Mouse (Mus musculus): ENCODE data around the gene P4htm. TPM values are rescaled to one million over a fixed set of nuclear protein-coding genes. Genes with fewer than 3 reads are reported as not detected.
A peak's percentile ranks its signal among the peaks of the same experiment; 100 is the strongest.

P4htm gene
- total and polyA plus RNA-seq, 3 experiments: 14.2 to 21.0 (median 15.3) TPM

GRCm38 (mm10) chr9:108591462-108591861, 6.0 kb downstream of the P4htm start:
- Histone ChIP-seq H3K79me2 (replicated peaks; ENCODE audit: control insufficient read depth, insufficient read depth, low read length) (no peaks in the 10 kb centered on the region), H3K36me3 (ENCODE audit: control insufficient read depth, insufficient read depth, low read length) (no peaks in the 10 kb centered on the region), H3K4me1 (ENCODE audit: control insufficient read depth, insufficient read depth, low read length) (peaks cover 3% of the 10 kb centered on the region), H3K9ac (ENCODE audit: low read depth, low read length) (no peak overlapping the region), H3K27ac (no peak overlapping the region), H3K27me3 (ENCODE audit: control insufficient read depth, insufficient read depth, low read length) (no peaks in the 10 kb centered on the region), H3K4me3 (no peak overlapping the region)
- intact Hi-C loops (cut with DNase I): no loop called here
- DNase-seq: no peak
- WGBS: 78% methylated on average over 4 of the region's 4 CpGs
- TF ChIP-seq CTCF (IDR thresholded peaks at IDR 0.05) (no peak), EP300 (IDR thresholded peaks at IDR 0.05; ENCODE audit: insufficient read depth, low read depth, low read length) (no peak), POLR2A (IDR thresholded peaks at IDR 0.05; ENCODE audit: insufficient read depth, low read depth, low read length) (no peak)

GRCm38 (mm10) chr9:108589229-108589628, 8.2 kb downstream of the P4htm start:
- Histone ChIP-seq H3K4me3 (no peak overlapping the region), H3K79me2 (replicated peaks; ENCODE audit: control insufficient read depth, insufficient read depth, low read length) (no peaks in the 10 kb centered on the region), H3K27ac (no peak overlapping the region), H3K27me3 (ENCODE audit: control insufficient read depth, insufficient read depth, low read length) (no peaks in the 10 kb centered on the region), H3K4me1 (ENCODE audit: control insufficient read depth, insufficient read depth, low read length) (no peaks in the 10 kb centered on the region), H3K9ac (ENCODE audit: low read depth, low read length) (no peak overlapping the region), H3K36me3 (ENCODE audit: control insufficient read depth, insufficient read depth, low read length) (no peaks in the 10 kb centered on the region)
- DNase-seq: no peak
- TF ChIP-seq POLR2A (IDR thresholded peaks at IDR 0.05; ENCODE audit: insufficient read depth, low read depth, low read length) (no peak), CTCF (IDR thresholded peaks at IDR 0.05) (no peak), EP300 (IDR thresholded peaks at IDR 0.05; ENCODE audit: insufficient read depth, low read depth, low read length) (no peak)
- intact Hi-C loops (cut with DNase I): no loop called here
- WGBS: 78% methylated on average over 5 of the region's 5 CpGs

- H3K4me1 ChIP-seq (ENCODE audit: control insufficient read depth, insufficient read depth, low read length): no peaks in the 10 kb centered on the region
- 14% methylated on average over 14 of the region's 14 CpGs for WGBS
- peak overlapping the region; percentile 64 for H3K27ac ChIP-seq
- no peak overlapping the region for H3K9ac ChIP-seq (ENCODE audit: low read depth, low read length)
- H3K36me3 ChIP-seq (ENCODE audit: control insufficient read depth, insufficient read depth, low read length): no peaks in the 10 kb centered on the region
- peak; percentile 71 to 85 for DNase-seq
- no peak overlapping the region for H3K4me3 ChIP-seq
- H3K27me3 ChIP-seq (ENCODE audit: control insufficient read depth, insufficient read depth, low read length): no peaks in the 10 kb centered on the region
- no peaks in the 10 kb centered on the region for H3K79me2 ChIP-seq (replicated peaks; ENCODE audit: control insufficient read depth, insufficient read depth, low read length)
- TF ChIP-seq CTCF (IDR thresholded peaks at IDR 0.05) (no peak), POLR2A (IDR thresholded peaks at IDR 0.05; ENCODE audit: insufficient read depth, low read depth, low read length) (no peak), EP300 (IDR thresholded peaks at IDR 0.05; ENCODE audit: insufficient read depth, low read depth, low read length) (no peak)
- intact Hi-C loops (cut with DNase I): no loop called here
Observed at GRCm38 (mm10) chr9:108587571-108588180, 9.8 kb downstream of the P4htm start.

GRCm38 (mm10) chr9:108579344-108579690, 18.1 kb downstream of the P4htm start:
- intact Hi-C loops (cut with DNase I): loop anchor here (5.0 kb wide), 1 partner anchor 68 kb away; the partner anchor contains the start of gene Arih2
- Histone ChIP-seq H3K27me3 (ENCODE audit: control insufficient read depth, insufficient read depth, low read length) (no peaks in the 10 kb centered on the region), H3K79me2 (replicated peaks; ENCODE audit: control insufficient read depth, insufficient read depth, low read length) (no peaks in the 10 kb centered on the region), H3K4me1 (ENCODE audit: control insufficient read depth, insufficient read depth, low read length) (peaks cover 7% of the 10 kb centered on the region), H3K9ac (ENCODE audit: low read depth, low read length) (no peak overlapping the region; the same call in 1 of the 2 replicates), H3K27ac (peak overlapping the region; percentile 85), H3K4me3 (peak overlapping the region; percentile 66; the same call in 1 of the 2 replicates), H3K36me3 (ENCODE audit: control insufficient read depth, insufficient read depth, low read length) (no peaks in the 10 kb centered on the region)
- no peak for DNase-seq
- TF ChIP-seq EP300 (IDR thresholded peaks at IDR 0.05; ENCODE audit: insufficient read depth, low read depth, low read length) (no peak), CTCF (IDR thresholded peaks at IDR 0.05) (no peak), POLR2A (IDR thresholded peaks at IDR 0.05; ENCODE audit: insufficient read depth, low read depth, low read length) (no peak)
- WGBS: 54% methylated on average over 5 of the region's 5 CpGs

DNA sequence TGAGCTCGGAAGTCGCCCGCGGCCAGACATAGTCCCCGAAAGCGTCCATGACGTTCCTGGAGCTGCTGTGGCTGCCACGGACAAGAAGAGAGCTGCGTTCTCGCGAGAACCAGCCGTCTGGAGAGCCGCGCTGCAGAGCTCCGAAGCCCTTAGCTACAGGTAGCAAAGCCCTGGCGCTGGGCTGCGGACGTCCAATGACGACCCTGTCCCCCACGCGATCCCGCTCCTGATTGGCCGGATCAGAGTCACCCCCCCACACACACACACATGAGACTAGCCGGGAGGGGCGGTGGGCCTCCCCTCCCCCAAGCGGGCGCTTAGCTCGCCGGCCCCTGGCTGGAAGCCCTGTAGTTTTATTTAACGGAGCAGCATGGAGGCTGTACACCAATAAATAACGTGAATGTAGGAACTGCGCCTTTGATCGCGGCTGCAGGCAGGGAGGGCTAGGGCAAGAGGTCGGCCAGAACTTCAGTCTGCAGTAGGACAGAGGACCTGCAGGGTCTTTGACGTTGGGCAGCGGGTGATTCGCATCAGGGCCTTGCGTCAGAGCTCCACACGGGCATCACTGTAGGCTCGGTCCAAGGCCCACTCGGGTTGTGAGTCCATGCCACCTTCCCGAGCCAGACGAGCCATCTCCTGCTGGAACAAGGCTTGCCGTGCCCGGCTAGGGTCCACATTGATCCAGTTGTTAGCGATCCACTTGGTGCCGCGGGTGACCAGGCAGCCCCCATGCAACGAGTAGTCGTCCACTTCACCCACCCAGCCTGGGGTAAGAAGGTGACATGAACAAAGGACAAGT, 18.7 kb downstream of the P4htm start, which contains the start of gene Wdr6:
Gene Wdr6 (minus strand): TSS at position 195 of the 799 bp plus-strand sequence.
- H3K27ac ChIP-seq: peak within 1 kb of the TSS; percentile 85
- intact Hi-C loops (cut with DNase I): loop anchor here (5.0 kb wide), 1 partner anchor 69 kb away; the partner anchor contains the start of gene Arih2
- H3K27me3 ChIP-seq (ENCODE audit: control insufficient read depth, insufficient read depth, low read length): no peaks in the 10 kb centered on the region
- peak within 1 kb of the TSS; percentile 66 for H3K4me3 ChIP-seq
- WGBS: 7% methylated on average over 51 of the region's 51 CpGs
- H3K79me2 ChIP-seq (replicated peaks; ENCODE audit: control insufficient read depth, insufficient read depth, low read length): no peaks in the 10 kb centered on the region; the same call in 1 of the 2 replicates
- H3K4me1 ChIP-seq (ENCODE audit: control insufficient read depth, insufficient read depth, low read length): peaks cover 7% of the 10 kb centered on the region
- DNase-seq: peak; percentile 87 to 94
- peak within 1 kb of the TSS; percentile 90 for H3K9ac ChIP-seq (ENCODE audit: low read depth, low read length)
- TF ChIP-seq EP300 (IDR thresholded peaks at IDR 0.05; ENCODE audit: insufficient read depth, low read depth, low read length) (peak; percentile 53), POLR2A (IDR thresholded peaks at IDR 0.05; ENCODE audit: insufficient read depth, low read depth, low read length) (peak; percentile 90), CTCF (IDR thresholded peaks at IDR 0.05) (no peak)
- H3K36me3 ChIP-seq (ENCODE audit: control insufficient read depth, insufficient read depth, low read length): no peaks in the 10 kb centered on the region
